Mouse (Mus musculus): ENCODE measurements around the gene Dhrs7b. TPM values are rescaled to one million over a fixed set of nuclear protein-coding genes. Genes with fewer than 3 reads are reported as not detected.

The Dhrs7b gene
- polyA plus RNA-seq, 1 experiment from 2014 or later: 24.2 TPM

DNA sequence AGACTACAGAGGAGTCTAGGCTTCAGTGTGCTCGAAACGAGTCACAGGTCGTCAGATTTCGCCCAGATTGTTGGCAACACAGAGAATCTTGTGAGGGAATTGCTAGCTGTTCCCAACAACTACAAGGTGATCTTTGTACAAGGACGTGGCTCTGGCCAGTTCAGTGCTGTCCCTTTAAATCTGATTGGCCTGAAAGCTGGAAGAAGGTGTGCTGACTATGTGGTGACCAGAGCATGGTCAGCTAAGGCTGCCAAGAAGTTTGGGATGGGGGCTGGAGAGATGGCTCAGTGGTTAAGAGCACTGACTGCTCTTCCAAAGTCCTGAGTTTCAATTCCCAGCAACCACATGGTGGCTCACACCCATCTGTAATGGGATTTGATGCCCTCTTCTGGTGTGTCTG, 14.0 kb upstream of the Dhrs7b start:
- ATAC-seq: no peak
- no peak overlapping the region for H3K4me3 ChIP-seq (ENCODE audit: low read depth, low read length)
- H3K27ac ChIP-seq (ENCODE audit: low read length): no peak overlapping the region
- H3K4me2 ChIP-seq (replicated peaks; ENCODE audit: low read depth, low read length): no peak overlapping the region
- H3K9ac ChIP-seq (replicated peaks; ENCODE audit: low read depth): no peak overlapping the region
- H3K9me3 ChIP-seq (ENCODE audit: low read length): no peaks in the 10 kb centered on the region
- H3K36me3 ChIP-seq (ENCODE audit: insufficient read depth, low read length): no peaks in the 10 kb centered on the region
- no peaks in the 10 kb centered on the region for H3K4me1 ChIP-seq (ENCODE audit: insufficient read depth, low read depth, low read length)
- TF ChIP-seq EP300 (IDR thresholded peaks at IDR 0.05) (no peak), CTCF (IDR thresholded peaks at IDR 0.05) (no peak)
- no peaks in the 10 kb centered on the region for H3K27me3 ChIP-seq (replicated peaks; ENCODE audit: insufficient read depth, low read length)
- no peak for DNase-seq (ENCODE audit: low spot score)
- 57% methylated on average over 5 of the region's 5 CpGs for WGBS

DNA sequence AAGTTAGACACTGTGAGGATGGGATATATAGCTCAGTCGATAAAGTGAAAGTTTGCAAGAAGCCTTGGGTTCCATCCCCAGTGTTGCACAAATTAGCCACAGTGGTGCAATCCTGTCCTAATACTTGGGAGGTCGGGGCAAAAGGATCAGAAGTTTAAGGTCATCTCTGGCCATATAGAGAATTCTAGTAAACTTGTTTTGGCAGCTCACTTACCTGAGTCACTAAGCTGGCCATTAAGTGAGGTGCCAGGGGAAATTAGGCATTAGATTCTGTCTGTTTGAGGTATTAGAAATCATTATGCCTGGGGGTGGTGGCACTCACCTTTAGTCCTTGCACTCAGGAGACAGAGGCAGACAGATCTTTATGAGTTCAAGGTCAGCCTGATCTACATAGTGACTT, 6.7 kb upstream of the Dhrs7b start:
- TF ChIP-seq EP300 (IDR thresholded peaks at IDR 0.05) (no peak), CTCF (IDR thresholded peaks at IDR 0.05) (no peak)
- WGBS: 60% methylated on average over 2 of the region's 2 CpGs
- Histone ChIP-seq H3K4me3 (ENCODE audit: low read depth, low read length) (no peak overlapping the region), H3K4me1 (ENCODE audit: insufficient read depth, low read depth, low read length) (no peaks in the 10 kb centered on the region), H3K4me2 (replicated peaks; ENCODE audit: low read depth, low read length) (no peak overlapping the region), H3K9ac (replicated peaks; ENCODE audit: low read depth) (no peak overlapping the region), H3K9me3 (ENCODE audit: low read length) (no peaks in the 10 kb centered on the region), H3K36me3 (ENCODE audit: insufficient read depth, low read length) (no peaks in the 10 kb centered on the region), H3K27me3 (replicated peaks; ENCODE audit: insufficient read depth, low read length) (no peaks in the 10 kb centered on the region), H3K27ac (ENCODE audit: low read length) (no peak overlapping the region)
- DNase-seq (ENCODE audit: low spot score) (no peak), ATAC-seq (no peak)

DNA sequence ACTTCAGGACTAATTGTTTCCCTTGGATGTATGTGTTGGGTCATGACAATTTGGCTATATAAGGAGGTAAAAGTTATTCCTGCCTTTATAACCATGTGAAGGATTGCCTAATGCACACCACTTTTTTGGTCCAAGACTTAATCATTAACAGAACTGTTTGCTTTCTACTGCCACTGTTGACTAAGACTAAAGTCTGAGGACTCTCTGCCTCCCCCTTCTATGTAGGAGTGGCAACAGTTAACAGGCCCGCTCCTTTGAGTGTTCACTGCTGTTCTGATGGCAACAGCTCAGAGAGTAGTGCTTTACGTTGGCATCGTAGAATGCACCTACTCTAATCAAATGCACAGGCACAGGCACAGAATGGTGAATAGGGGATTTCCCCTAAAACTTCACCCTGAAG, 5.2 kb upstream of the Dhrs7b start:
- Histone ChIP-seq H3K27ac (ENCODE audit: low read length) (peak overlapping the region; percentile 26; the same call in 1 of the 2 replicates), H3K4me1 (ENCODE audit: insufficient read depth, low read depth, low read length) (no peaks in the 10 kb centered on the region), H3K36me3 (ENCODE audit: insufficient read depth, low read length) (no peaks in the 10 kb centered on the region), H3K4me2 (replicated peaks; ENCODE audit: low read depth, low read length) (no peak overlapping the region), H3K4me3 (ENCODE audit: low read depth, low read length) (no peak overlapping the region), H3K9me3 (ENCODE audit: low read length) (no peaks in the 10 kb centered on the region), H3K9ac (replicated peaks; ENCODE audit: low read depth) (no peak overlapping the region), H3K27me3 (replicated peaks; ENCODE audit: insufficient read depth, low read length) (no peaks in the 10 kb centered on the region)
- peak; percentile 93 for DNase-seq (ENCODE audit: low spot score)
- 61% methylated on average over 3 of the region's 3 CpGs for WGBS
- TF ChIP-seq EP300 (IDR thresholded peaks at IDR 0.05) (peak; percentile 76), CTCF (IDR thresholded peaks at IDR 0.05) (peak; percentile 9; the same call in 1 of the 2 replicates)
- ATAC-seq: peak; percentile 96

GRCm38 (mm10) chr11:60826700-60827099, 3.7 kb upstream of the Dhrs7b start:
- DNase-seq (ENCODE audit: low spot score): no peak
- WGBS: 79% methylated on average over 1 of the region's 1 CpGs
- no peak for ATAC-seq
- Histone ChIP-seq H3K9ac (replicated peaks; ENCODE audit: low read depth) (no peak overlapping the region), H3K4me2 (replicated peaks; ENCODE audit: low read depth, low read length) (no peak overlapping the region), H3K9me3 (ENCODE audit: low read length) (no peaks in the 10 kb centered on the region), H3K36me3 (ENCODE audit: insufficient read depth, low read length) (no peaks in the 10 kb centered on the region), H3K4me1 (ENCODE audit: insufficient read depth, low read depth, low read length) (no peaks in the 10 kb centered on the region), H3K27ac (ENCODE audit: low read length) (no peak overlapping the region), H3K4me3 (ENCODE audit: low read depth, low read length) (no peak overlapping the region), H3K27me3 (replicated peaks; ENCODE audit: insufficient read depth, low read length) (no peaks in the 10 kb centered on the region)
- TF ChIP-seq CTCF (IDR thresholded peaks at IDR 0.05) (no peak), EP300 (IDR thresholded peaks at IDR 0.05) (no peak)

- H3K9me3 ChIP-seq (ENCODE audit: low read length): no peaks in the 10 kb centered on the region
- no peak overlapping the region for H3K4me3 ChIP-seq (ENCODE audit: low read depth, low read length)
- no peaks in the 10 kb centered on the region for H3K36me3 ChIP-seq (ENCODE audit: insufficient read depth, low read length)
- ATAC-seq (no peak), DNase-seq (ENCODE audit: low spot score) (no peak)
- 64% methylated on average over 4 of the region's 4 CpGs for WGBS
- no peaks in the 10 kb centered on the region for H3K4me1 ChIP-seq (ENCODE audit: insufficient read depth, low read depth, low read length)
- no peak overlapping the region for H3K27ac ChIP-seq (ENCODE audit: low read length)
- no peak for TF ChIP-seq EP300 (IDR thresholded peaks at IDR 0.05)
- TF ChIP-seq CTCF (IDR thresholded peaks at IDR 0.05): no peak
- no peak overlapping the region for H3K9ac ChIP-seq (replicated peaks; ENCODE audit: low read depth)
- H3K27me3 ChIP-seq (replicated peaks; ENCODE audit: insufficient read depth, low read length): no peaks in the 10 kb centered on the region
- H3K4me2 ChIP-seq (replicated peaks; ENCODE audit: low read depth, low read length): no peak overlapping the region
Observed at GRCm38 (mm10) chr11:60827241-60827945, 3.0 kb upstream of the Dhrs7b start.

- Histone ChIP-seq H3K4me2 (replicated peaks; ENCODE audit: low read depth, low read length) (no peak overlapping the region), H3K9ac (replicated peaks; ENCODE audit: low read depth) (no peak overlapping the region), H3K4me1 (ENCODE audit: insufficient read depth, low read depth, low read length) (no peaks in the 10 kb centered on the region), H3K4me3 (ENCODE audit: low read depth, low read length) (no peak overlapping the region), H3K27me3 (replicated peaks; ENCODE audit: insufficient read depth, low read length) (no peaks in the 10 kb centered on the region), H3K36me3 (ENCODE audit: insufficient read depth, low read length) (no peaks in the 10 kb centered on the region), H3K9me3 (ENCODE audit: low read length) (no peaks in the 10 kb centered on the region), H3K27ac (ENCODE audit: low read length) (no peak overlapping the region)
- ATAC-seq: no peak
- WGBS: 16% methylated on average over 2 of the region's 2 CpGs
- TF ChIP-seq CTCF (IDR thresholded peaks at IDR 0.05): peak; percentile 67
- TF ChIP-seq EP300 (IDR thresholded peaks at IDR 0.05): no peak
- peak; percentile 77 for DNase-seq (ENCODE audit: low spot score)
Observed at GRCm38 (mm10) chr11:60828903-60829302, 1.5 kb upstream of the Dhrs7b start.

Measured in lung, postnatal 0 days (tissue).